Mouse (Mus musculus): Measurements from ENCODE around the gene Gm20498.

Gene Gm20498

GRCm38 (mm10) chr12:81331937-81332874, 200.5 kb downstream of the Gm20498 start:
- peak; percentile 12 for DNase-seq

- DNase-seq = no peak
Measured at GRCm38 (mm10) chr12:81331046-81331638, 201.6 kb downstream of the Gm20498 start.

GRCm38 (mm10) chr12:81324991-81325390, 207.7 kb downstream of the Gm20498 start:
- DNase-seq = no peak

- no peak for DNase-seq
Measured at GRCm38 (mm10) chr12:81324116-81324515, 208.6 kb downstream of the Gm20498 start.

- peak; percentile 14 for DNase-seq
Measured at GRCm38 (mm10) chr12:81321021-81321420, 211.7 kb downstream of the Gm20498 start.

- no peak for DNase-seq
Measured at GRCm38 (mm10) chr12:81317811-81318210, 214.9 kb downstream of the Gm20498 start.

GRCm38 (mm10) chr12:81315953-81316352, 216.8 kb downstream of the Gm20498 start:
- no peak for DNase-seq

Data from thymus, postnatal 4 days (tissue).